Mouse (Mus musculus): ENCODE measurements around the gene Coro2b.

Coro2b gene

DNA sequence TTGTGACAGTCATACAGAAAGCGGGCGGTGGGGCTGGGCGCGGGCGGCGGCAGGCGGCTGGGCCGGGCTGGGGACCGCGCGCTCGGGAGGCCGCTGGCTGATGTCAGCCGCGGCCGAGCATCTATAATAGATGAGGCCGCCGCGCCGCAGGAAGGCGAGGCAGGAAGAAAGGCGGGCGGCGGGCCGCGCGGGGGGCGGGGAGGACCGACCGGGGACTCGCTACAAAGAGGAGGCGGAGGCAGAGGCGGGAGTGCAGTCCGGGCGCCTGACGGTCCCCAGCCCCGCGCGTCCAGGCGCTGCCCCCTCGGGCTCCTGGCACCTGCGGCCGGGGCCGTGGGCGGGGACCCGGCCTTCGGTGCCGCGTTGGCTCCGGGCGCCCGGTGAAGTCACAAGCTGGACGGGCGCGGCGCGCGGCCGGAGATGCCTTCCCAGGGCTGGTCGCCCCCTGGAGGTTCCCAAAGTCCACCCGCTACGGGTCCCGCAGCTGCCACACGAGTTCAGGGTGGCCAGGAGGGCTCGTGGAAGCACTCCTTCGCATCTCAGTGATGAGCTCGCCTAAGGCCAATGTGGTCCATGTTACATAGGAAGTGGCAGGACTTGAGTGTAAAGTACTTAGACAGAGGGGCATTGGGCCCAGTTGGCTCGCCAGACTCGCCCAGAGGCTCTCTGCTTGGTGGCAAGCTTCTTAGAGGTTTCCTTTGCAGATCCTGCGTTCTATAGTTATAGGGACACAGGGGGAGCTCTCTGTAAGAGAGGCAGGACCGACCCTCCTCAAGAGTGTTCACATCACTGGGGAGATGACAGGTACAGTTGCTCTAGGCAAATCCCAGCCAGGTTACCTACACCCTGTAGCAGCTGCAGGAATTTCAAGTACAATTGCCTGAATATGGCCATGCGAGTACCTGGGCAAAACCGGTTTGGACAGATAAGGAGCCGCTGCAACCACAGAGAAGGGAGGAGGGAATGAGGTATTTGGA lies at the start of gene Coro2b:
Gene Coro2b (minus strand): TSS at position 390 of the 977 bp plus-strand sequence.
- DNase-seq, result peak; percentile 64

DNA sequence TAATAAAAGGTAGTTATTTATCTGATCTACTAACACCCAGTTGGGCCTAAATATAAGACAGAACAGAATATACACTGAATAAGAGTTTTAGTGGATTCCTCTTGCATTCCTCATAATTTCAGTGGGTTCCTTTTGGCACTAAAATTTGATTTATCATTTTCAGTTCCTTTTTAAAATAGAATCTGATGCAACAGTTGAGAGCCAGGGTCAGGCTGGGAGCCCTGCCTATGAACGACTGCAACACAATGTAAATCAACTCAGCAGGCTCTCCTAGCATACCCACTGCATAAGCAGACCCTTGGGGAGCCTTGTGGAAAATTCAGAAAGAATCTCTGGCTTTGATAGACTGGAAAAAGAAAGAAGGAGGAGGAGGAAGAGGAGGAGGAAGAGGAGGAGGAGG lies 40.7 kb upstream of the Coro2b start:
- peak; percentile 12 for DNase-seq

DNA sequence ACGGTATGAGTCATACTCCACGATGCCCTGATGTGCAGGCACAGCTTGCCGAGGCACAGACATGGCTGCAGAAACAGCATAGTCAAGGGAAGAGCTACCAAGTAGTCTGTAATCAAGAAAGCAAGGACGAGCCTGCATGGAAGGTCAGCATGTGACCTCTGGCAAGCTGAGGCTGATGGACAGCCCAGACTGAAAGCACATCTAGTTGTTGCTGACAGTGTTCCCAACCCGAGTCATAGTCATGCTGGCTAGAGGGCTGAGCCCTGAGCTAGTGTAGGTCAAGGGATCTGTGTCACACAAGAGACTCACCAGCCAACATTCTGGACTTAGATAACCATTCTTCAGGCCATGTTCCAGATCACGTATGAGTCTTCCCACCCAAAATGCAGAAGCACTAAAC lies 32.3 kb upstream of the Coro2b start:
- DNase-seq, result peak; percentile 15

DNA sequence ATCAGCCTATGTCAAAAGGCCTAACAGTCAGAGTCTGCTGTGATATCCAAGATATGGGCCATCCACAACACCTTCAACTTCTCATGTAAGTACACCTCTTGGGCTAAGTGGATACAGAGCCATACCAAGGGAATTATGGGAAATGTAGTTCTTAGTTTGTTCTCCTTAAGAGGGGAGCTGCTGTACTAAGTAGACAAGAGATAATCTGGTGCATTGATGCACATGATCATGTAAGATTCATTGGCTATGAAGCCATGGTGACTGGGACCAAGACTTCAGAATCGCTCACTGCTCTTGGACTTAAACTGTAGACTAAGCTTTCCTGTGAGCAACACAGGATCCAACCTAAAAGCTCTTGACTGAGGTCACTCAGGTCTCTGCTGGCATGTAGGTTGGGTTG lies 31.0 kb upstream of the Coro2b start:
- DNase-seq, result no peak

DNA sequence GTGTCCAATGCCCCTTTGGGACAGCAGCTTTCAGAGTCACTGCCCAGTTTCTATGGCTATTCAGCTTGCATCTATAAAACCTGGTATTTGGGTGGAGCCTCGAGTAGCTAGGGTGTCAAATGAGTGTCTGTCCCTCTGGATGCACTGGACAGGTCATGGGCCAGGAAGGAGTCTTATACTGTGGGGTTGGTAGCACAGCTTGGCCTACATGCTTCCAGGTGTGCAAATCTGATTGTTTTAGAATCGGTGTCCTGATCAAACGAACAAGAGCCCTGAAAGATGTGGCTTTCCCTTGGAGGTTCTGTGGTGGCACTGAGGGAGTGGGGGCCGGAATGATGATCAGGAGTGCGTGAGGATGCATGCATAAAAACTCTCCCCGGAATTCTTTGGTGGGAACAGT lies 25.4 kb upstream of the Coro2b start:
- no peak for DNase-seq

DNA sequence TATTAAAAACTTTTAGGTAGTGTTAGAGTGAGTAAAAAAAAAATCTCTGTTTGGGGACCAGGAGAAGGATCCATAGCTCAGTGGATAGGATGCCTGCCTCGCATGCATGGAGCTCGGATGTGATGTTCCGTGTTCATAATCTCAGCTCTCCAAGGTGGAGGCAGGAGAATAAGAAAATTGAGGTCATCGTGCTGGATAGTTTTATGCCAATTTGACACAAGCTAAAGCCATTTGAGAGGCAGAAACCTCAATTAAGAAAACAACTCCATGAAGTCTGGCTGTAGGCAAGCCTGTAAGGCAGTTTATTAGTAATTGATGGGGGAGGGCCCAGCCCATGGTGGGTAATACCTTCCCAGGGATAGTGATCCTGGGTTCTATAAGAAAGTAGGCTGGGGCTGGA lies 23.6 kb upstream of the Coro2b start:
- no peak for DNase-seq

DNA sequence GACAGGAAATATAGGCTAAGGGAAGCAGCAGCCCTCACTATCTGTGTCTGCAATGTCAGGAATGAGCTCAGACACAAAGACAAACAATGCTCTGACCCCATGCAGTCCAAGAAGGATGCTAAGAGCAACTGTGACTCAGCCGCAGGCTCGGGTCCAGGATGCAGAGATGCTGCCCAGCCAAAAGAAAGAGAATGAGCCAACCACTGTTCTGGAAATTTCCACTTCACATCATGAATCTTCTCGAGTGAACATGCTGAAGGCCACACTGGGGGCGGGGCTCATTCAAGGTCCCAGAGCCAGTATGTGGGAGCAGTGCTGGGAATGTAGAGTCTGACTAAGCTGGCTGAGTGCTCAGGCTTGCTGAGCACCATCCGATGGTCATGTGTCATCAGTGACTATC lies 23.2 kb upstream of the Coro2b start:
- peak; percentile 79 for DNase-seq

DNA sequence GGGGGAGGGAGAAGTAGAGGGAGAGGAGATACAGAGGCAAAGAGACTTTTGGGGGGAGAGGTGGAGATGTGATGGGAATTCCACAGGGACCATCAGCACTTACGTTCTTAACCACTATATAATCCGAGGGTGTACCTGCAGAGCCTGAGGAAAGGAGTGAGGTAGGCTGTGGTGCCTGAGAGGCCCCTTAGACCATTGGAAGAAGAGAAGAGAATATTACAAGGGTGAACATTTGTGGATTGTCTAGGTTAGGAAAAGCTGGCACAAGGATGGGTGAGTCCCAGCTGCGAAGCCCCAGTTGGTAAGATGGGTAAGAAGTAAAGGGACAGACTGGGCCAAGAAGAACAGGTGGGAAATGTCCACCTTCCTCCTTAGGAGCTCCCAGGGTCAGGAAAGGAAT lies 22.6 kb upstream of the Coro2b start:
- no peak for DNase-seq

DNA sequence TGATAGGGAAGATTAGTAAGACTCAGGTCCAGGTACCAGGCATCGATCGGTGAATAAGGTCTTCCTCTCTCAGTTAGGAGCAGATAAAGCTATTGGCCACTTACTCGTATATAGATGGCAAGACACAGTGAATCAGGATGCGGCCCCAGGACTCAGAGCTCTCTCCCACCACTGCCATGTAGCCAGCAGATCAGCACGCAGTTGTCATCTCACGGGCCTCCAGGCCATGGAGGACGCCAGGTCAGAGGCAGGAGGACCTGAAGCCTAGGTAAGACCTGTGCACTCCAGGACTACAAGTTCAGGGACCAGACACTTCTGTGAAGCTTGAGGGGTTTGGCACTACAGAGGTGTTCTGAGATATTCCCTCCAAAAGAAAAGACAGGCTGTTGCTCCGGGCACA lies 21.2 kb upstream of the Coro2b start:
- DNase-seq, result no peak

DNA sequence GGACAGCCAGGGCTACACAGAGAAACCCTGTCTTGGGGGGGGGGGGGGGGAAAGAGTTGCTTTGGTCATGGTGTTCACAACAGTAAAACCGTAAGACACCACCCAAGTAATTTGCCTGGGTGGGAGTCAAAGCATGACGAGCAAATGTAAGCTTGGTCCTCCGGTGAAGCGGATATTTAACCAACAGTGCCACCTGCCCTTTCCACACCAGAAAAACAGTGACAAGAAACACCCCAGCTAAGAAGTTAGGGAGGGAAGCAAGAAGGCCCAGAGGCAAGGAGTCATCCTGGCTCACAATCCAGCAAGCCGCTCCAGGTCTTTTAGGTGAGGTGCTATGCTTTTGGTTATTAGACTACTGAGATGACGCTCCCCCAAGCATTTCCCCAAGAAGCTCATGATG lies 19.9 kb upstream of the Coro2b start:
- DNase-seq, result no peak

DNA sequence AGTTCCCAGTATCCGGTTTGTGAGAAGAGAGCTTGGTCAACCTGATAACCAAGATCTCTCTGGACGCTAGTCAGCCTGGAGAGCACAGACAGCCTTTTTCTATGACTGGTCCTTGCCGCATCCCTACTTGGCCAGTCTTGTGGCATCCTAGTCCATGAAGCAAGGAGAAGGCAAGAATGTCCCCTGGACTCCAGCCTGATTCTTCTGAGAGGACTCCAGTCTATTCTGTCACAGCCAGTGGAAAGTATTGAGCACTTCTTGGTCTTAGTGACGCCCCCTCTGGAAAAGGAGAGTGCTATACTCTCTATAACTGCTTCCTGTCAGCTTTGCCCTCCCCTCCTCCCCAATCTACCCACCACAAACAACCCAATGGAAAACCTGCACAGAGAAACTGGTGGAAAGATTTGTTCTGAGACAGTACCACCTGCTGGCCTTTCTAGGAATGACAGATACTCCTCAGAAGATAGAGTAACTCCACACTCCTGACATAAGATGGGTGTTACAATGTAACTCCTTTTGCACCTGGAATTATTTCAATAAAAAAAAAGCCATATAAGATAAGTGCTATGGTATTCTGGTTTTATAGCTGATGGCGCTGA lies 18.5 kb upstream of the Coro2b start:
- no peak for DNase-seq

DNA sequence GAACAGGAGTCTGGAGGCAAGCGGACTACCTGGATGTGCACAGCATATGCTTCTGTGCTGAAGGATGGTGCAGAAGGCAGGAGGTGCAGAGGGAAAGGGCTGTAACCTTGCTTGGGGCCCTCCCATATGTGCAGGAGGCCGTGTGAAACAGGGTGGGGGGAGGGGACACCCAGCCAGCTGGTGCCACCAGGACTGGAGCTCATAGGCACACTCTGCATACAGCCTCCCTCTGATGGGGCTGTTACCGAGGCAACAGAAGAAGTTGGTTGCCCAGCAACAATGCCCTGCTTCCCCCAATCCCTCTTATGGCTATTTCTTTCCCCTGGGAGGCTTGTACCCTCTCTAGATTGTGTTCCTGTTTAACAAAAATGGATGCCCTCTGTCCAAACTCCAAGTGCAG lies 17.8 kb upstream of the Coro2b start:
- no peak for DNase-seq

DNA sequence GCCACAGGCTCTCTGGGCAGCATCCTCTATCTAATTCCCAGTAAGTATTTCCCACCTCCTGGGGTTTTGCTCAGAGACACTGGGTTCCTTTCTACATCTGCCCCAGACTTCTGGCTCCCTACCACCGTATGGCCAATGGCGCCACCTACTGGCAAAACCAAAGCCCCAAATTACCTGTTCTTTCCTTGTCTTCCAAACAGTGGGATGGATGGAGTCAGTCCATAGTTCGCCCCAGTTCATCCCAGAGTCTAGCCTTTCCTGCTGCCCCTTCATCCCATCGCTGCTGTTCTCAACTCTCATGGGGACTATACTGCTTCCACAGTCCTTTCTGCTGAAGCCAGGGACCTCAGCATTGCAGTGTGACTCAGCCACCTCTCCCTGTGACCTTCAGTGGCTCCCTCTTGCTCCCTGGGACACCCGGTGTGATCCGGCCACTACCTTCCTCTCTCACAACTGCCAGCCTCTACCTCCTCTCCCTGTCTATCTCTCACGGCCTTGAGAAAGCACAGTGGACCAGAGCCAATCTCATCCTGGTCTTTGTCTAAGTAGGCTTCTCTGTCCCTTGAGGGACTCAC lies 16.6 kb upstream of the Coro2b start:
- no peak for DNase-seq

DNA sequence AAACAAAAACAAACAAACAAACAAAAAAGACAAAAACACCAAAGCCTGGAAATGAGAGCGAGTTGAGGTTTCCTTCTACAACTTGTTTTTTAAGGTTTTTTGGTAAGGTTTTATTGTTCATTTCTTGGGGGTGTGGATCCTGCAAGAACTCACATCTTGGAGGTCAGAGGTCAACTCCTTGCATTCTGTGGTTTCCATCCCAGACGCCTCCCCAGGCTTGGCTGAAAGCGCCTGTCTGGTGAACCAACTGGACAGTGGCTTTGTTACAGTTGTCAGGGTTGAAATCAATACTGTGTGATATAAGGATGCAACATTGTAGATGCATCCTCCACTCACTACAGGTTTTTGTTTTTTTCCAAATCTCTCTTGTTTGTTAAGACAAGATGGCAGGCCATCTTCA lies 14.7 kb upstream of the Coro2b start:
- DNase-seq, result no peak

DNA sequence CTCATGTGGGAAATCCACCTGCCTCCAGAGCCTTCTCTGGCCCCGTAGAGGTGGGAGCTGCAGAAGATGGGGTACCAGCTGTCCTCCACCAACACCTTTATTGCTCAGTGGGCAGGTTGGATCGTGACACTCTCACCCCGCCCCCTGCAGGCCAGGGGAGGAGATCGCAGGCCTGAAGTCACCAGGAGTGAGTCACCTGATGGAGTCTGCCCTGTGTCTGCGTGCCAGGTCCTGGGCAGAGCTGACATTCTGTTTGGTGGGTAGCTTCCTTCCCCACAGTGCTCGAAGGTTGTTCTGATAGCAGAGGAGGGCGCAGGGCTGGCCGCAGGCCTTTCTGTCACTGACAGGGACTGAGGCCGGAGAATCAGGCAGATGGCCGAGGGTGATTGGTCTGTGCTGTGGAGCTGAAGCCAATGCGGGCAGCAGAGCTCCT lies 13.8 kb upstream of the Coro2b start:
- peak; percentile 55 for DNase-seq

DNA sequence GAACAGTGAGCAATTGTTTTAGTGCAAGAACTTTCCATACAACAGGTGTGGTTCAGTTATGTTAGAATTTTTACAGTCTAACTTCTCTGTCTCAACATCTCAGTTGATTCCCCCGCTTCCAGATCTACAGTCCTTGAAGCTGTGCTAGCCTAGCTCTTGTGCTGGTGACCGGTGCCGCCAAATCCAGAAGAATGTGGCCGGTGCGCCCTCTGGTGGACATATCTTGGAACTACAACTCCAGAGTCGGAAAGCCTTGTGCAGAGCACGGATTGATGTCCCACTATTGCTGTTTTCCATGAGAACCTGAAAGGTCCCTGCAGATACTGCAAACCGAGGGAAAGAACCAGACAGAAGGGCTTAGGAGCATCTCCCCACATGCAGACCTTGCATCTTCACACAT lies 13.0 kb upstream of the Coro2b start:
- peak; percentile 76 for DNase-seq

DNA sequence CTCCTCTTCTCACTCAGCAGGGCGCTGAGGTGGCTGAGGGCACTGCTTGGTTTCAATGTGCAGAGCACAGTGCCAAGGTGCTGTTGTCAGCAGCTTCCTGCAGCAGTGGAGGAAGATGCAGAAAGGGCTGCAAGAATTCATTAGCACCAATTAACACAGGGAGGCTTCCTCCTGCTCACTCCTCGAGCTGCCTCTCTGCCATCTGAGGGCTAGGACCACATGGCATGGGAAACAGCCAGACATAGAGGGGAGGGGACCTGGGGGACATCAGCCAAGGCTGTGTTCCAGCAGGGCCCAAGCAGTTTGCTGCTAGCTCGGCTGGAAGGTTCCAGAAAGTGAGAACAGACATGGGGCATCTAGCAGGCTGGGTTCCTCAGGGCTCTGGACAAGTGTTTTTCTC lies 10.6 kb upstream of the Coro2b start:
- DNase-seq, result no peak

DNA sequence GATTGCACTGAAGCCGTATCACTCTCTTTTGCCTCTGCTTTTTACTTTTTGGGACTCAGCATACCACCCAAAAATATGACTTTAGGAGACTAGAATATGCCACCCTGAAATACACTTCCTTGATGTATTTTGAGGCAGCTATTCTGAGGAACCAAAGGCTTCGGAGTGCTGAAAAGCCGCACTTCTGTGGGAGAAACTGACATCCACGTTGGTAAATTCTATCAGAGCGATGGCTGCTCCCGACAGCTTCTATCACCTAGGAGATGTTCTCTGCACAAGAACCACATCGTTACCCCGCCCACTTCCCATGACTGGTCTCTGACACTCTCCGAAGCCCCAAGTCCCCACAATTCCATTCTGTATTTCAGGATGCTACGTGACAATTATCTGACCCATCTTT lies 8.0 kb upstream of the Coro2b start:
- no peak for DNase-seq

DNA sequence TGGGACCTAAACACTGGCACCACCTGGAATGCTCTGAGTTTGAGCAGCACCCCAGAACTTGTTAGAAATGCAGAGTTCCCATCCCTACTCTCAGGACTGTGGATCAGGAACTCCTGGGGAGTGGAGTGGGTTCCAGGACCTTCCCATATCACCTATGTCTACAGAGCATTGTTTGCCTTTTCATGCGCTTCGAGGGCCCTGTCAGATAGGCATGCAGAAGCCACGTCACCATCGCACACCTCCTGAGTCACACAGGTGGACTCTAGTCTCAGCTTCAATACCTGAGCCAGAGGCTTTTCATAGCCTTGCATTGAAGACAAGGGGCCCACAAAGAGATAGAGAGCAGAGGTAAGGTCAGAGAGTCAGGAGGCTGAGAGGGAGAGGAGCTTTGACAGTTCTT lies 7.0 kb upstream of the Coro2b start:
- DNase-seq, result no peak

DNA sequence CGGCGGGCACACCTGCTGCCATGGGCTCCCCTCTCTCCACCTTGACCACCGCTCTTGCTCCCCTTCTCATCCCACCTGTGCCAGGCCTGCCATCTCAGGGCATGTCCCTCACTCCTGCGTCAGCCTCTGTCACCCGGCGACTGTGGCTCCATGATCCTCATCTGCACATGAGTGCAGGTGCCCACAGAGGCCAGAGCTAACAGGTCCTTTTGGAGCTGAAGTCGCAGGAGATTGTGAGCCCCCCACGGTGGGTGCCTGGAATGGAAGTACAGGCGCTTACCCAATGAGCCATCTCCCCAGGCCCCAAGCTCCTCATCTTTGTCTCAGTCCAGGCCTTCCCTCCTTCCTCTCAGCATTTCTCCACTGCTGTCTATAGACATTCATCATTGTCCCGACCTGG lies 4.8 kb upstream of the Coro2b start:
- DNase-seq, result no peak

DNA sequence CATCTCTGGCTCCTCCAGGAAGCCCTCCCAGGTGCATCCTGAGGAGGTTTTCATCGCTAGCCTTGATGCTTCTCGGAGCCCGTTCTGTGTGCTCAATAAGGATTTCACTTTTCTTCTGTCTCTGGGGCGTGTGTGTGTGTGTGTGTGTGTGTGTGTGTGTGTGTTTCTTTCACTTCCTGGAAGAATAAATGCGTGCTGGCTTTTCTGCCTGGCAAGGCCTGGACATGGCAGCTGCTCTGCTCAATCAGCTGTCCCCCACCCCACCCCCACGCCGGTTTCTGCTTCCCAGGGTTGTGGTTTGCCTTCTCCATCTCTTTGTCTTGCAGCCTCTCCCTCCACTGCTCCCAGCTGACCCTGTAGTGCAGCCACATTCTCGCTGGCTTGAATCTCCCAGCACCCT lies 4.3 kb upstream of the Coro2b start:
- DNase-seq, result no peak

DNA sequence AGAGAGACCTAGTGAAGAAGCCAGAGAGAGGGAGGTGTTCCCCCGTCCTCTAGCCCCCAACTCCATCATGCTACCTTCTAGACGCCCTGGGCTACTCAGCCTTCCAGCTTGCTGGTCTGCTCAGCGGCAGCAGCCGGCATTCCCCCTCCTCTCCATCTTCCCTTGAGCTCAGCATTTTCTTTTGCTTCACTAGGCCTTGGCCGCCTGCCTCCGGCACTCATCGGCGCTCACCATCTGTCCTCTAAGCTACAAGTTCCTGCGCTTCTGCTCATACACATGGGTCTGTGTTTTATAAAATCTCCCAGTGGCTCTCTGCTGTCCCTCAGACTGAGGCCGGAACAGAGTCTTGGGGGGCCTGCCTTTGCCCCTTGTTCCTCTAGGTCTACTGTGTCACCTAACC lies 3.9 kb upstream of the Coro2b start:
- DNase-seq, result no peak

DNA sequence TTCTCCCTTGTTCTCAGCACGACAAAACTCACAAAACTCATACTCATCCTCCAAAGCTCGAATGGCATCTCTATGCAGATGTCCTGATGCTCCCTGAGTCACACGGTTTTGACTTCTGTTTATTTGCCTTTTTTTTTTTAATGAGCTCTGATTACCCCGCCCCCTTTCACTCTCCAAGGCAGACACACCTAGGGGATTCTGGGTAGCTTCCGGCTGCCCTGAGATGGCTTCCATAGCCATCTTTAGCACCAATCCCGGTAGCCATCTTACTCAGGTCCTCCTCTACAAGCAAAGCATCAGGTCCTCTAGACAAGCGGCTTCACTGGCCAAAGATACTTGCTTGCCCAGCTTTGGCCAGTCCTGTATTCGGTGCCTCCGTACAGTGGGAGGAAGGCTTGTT lies 3.3 kb upstream of the Coro2b start:
- no peak for DNase-seq

DNA sequence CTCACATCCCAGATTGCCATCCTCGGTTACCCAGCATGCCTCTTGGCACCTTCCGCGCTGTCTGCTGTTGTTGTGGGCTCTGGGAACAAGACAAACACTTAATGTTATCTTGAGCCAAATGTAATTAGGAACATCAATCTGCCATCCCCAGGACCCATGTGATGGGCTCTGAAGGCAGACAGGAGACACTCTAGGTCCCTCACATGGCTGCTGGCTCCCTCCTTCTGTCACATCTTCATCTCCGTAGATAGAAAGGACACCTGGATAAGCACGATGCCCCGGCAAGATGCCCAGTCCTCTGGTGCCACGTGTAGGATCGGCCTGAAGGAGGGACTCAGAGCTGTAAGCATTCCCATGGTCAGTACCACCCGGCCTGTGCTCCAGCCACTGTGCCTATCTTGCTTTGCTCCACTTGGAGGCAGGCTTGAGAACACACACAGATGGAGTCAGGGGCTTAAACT lies 2.4 kb upstream of the Coro2b start:
- no peak for DNase-seq

All from kidney, adult 11 months (tissue).